Mouse (Mus musculus) thymus, adult 2 months (tissue): Measurements from ENCODE around the gene Coq5.

Experiments used
- CTCF ChIP-seq: fragments of 200-500 bp; IDR thresholded peaks from 2 replicates; pipeline ENCODE4 v1.5.1; 2012; ENCODE audit warnings: mild to moderate bottlenecking, control low read depth, low read length, moderate library complexity, borderline replicate concordance; ENCODE audit not compliant: control insufficient read depth, poor library complexity, insufficient read depth; ENCODE audit errors: extremely low read depth
- POLR2A ChIP-seq: fragments of 200-500 bp; IDR thresholded peaks from 2 replicates; pipeline ENCODE4 v1.6.1; 2012; ENCODE audit warnings: mild to moderate bottlenecking, low read length, control low read depth, moderate library complexity; ENCODE audit not compliant: control insufficient read depth, poor library complexity, insufficient read depth; ENCODE audit errors: extremely low read depth

GRCm38 (mm10) chr5:115296347-115296746 lies 16.9 kb downstream of the Coq5 start:
- TF ChIP-seq CTCF (no peak), POLR2A (no peak)
